Mouse (Mus musculus): Measurements from ENCODE around the gene Sstr4. TPM values are rescaled to one million over a fixed set of nuclear protein-coding genes. Genes with fewer than 3 reads are reported as not detected.

The Sstr4 gene
- polyA plus RNA-seq, 1 experiment from 2014 or later, result 3.9 TPM

GRCm38 (mm10) chr2:148419151-148419550 lies 24.0 kb downstream of the Sstr4 start:
- Histone ChIP-seq H3K9ac (no peak overlapping the region), H3K27ac (replicated peaks) (no peak overlapping the region)
- WGBS, result 85% methylated on average over 3 of the region's 3 CpGs

DNA sequence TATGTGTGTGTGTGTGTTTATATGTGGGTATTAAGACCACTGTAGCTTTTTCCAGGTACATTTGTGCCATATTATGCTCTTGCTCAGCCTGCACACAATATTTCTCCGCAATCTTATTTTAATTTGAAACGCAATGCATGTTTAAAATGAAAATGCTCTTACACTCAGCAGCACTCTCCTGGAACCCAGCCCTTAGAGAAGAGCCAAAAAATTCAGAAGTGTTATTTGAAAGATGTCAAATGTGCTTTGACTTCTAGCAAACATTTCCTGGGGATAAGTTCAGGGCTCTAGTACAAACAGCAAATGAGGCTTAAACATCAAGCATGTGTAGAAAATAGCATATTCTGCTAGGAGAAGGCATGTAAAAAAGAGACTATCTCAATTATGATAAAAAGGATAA lies 24.6 kb downstream of the Sstr4 start:
- H3K4me2 ChIP-seq, result no peak overlapping the region
- H3K4me3 ChIP-seq, result no peak overlapping the region
- no peaks in the 10 kb centered on the region for H3K4me1 ChIP-seq (replicated peaks)
- H3K9me3 ChIP-seq, result no peaks in the 10 kb centered on the region
- no peak overlapping the region for H3K9ac ChIP-seq
- WGBS, result 82% methylated on average over 2 of the region's 2 CpGs
- ATAC-seq (ENCODE audit: low FRiP score, low read depth), result no peak
- no peaks in the 10 kb centered on the region for H3K36me3 ChIP-seq
- no peak overlapping the region for H3K27ac ChIP-seq (replicated peaks)
- H3K27me3 ChIP-seq, result no peaks in the 10 kb centered on the region

More at GRCm38 (mm10) chr2:148419151-148419550, 24.0 kb downstream of the Sstr4 start:
- no peaks in the 10 kb centered on the region for H3K27me3 ChIP-seq
- H3K36me3 ChIP-seq, result no peaks in the 10 kb centered on the region
- H3K9me3 ChIP-seq, result no peaks in the 10 kb centered on the region
- H3K4me3 ChIP-seq, result no peak overlapping the region
- H3K4me2 ChIP-seq, result no peak overlapping the region
- no peaks in the 10 kb centered on the region for H3K4me1 ChIP-seq (replicated peaks)
- ATAC-seq (ENCODE audit: low FRiP score, low read depth), result no peak

GRCm38 (mm10) chr2:148421112-148421511 lies 26.0 kb downstream of the Sstr4 start:
- Histone ChIP-seq H3K27me3 (no peaks in the 10 kb centered on the region), H3K4me2 (no peak overlapping the region), H3K9me3 (no peaks in the 10 kb centered on the region), H3K36me3 (no peaks in the 10 kb centered on the region), H3K27ac (replicated peaks) (no peak overlapping the region), H3K4me1 (replicated peaks) (no peaks in the 10 kb centered on the region), H3K4me3 (no peak overlapping the region), H3K9ac (no peak overlapping the region)
- no peak for ATAC-seq (ENCODE audit: low FRiP score, low read depth)
- WGBS, result 60% methylated on average over 1 of the region's 1 CpGs

DNA sequence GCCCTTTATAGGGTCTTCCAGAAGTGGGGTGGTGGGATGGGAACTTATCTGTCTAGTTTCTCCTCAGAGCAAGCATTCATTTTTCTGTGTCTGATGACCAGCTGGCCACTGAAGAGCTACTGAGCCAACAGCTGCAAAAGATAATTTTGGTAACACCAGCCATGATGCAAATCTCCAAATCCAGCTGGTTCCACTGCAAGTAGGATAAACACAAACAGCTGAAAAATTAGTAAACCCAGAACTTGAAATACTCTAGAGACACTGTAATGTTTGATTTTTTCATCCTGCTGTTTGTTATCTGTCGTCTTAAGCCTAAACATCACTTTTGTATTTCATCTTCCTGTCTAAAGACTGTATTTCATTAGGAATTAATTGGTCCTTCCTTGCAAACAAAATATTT lies 26.6 kb downstream of the Sstr4 start:
- H3K9me3 ChIP-seq, result no peaks in the 10 kb centered on the region
- 80% methylated on average over 1 of the region's 1 CpGs for WGBS

GRCm38 (mm10) chr2:148425709-148426382 lies 30.7 kb downstream of the Sstr4 start:
- Histone ChIP-seq H3K4me3 (no peak overlapping the region), H3K36me3 (no peaks in the 10 kb centered on the region), H3K9me3 (no peaks in the 10 kb centered on the region), H3K27me3 (no peaks in the 10 kb centered on the region), H3K4me1 (replicated peaks) (no peaks in the 10 kb centered on the region), H3K9ac (no peak overlapping the region), H3K27ac (replicated peaks) (no peak overlapping the region), H3K4me2 (no peak overlapping the region)
- ATAC-seq (ENCODE audit: low FRiP score, low read depth), result no peak
- WGBS, result 90% methylated on average over 5 of the region's 5 CpGs

More for the DNA sequence above, 26.6 kb downstream of the Sstr4 start:
- Histone ChIP-seq H3K9ac (no peak overlapping the region), H3K27ac (replicated peaks) (no peak overlapping the region), H3K4me2 (no peak overlapping the region), H3K36me3 (no peaks in the 10 kb centered on the region), H3K4me1 (replicated peaks) (no peaks in the 10 kb centered on the region), H3K27me3 (no peaks in the 10 kb centered on the region), H3K4me3 (no peak overlapping the region)
- ATAC-seq (ENCODE audit: low FRiP score, low read depth), result no peak

DNA sequence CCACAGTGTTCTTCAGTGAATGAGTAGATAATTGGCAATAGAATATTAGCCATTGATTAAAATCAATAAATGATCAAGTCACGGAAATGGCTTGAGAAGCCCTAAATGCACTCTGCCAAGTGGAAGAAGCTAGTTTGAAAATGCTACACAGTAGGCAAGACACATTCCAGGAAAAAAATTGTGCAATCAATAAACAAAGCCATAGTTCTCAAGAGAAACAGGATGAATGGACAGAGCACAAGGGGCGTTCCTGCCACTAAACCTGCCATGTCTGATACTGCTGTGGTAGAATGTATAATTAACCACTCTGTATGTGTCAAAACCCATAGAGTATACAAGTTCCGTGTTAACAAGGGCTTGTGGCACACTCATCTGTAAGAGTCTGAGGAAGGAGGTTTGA lies 32.4 kb downstream of the Sstr4 start:
- H3K4me1 ChIP-seq (replicated peaks), result no peaks in the 10 kb centered on the region
- H3K4me3 ChIP-seq, result no peak overlapping the region
- ATAC-seq (ENCODE audit: low FRiP score, low read depth), result no peak
- H3K36me3 ChIP-seq, result no peaks in the 10 kb centered on the region
- H3K27ac ChIP-seq (replicated peaks), result no peak overlapping the region
- H3K4me2 ChIP-seq, result no peak overlapping the region
- no peaks in the 10 kb centered on the region for H3K9me3 ChIP-seq
- H3K9ac ChIP-seq, result no peak overlapping the region
- WGBS, result 77% methylated on average over 3 of the region's 3 CpGs
- H3K27me3 ChIP-seq, result no peaks in the 10 kb centered on the region

- WGBS, result 93% methylated on average over 3 of the region's 3 CpGs
These were observed 33.4 kb downstream of the Sstr4 start for GRCm38 (mm10) chr2:148428523-148428922.

DNA sequence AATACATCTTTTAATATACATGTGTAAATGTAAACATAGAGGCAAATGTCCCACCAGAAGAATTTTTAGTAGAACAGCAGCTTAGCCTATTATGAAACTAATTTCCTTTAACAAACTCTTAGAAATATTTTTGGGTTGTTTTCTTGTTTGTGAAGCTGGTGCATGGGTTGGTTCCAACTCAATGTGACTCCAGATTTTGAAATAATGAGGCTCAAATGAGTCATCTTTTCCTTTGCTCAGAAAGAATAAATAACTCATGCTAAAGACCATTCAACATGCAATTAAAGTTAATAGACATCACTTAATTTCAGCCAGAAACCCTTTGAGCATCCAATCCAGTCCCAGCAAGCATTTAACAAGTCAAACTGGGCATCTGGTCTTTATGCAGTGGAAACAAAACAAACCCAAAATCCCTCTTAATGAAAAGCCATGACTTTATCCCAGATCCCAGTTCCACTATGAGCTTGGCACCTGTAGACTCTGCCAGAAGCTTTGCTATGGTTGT lies 33.9 kb downstream of the Sstr4 start:
- Histone ChIP-seq H3K9me3 (no peaks in the 10 kb centered on the region), H3K27me3 (no peaks in the 10 kb centered on the region), H3K4me3 (no peak overlapping the region), H3K4me2 (no peak overlapping the region), H3K9ac (no peak overlapping the region), H3K4me1 (replicated peaks) (no peaks in the 10 kb centered on the region), H3K27ac (replicated peaks) (no peak overlapping the region), H3K36me3 (no peaks in the 10 kb centered on the region)
- no peak for ATAC-seq (ENCODE audit: low FRiP score, low read depth)

More at GRCm38 (mm10) chr2:148428523-148428922, 33.4 kb downstream of the Sstr4 start:
- Histone ChIP-seq H3K36me3 (no peaks in the 10 kb centered on the region), H3K27me3 (no peaks in the 10 kb centered on the region), H3K4me2 (no peak overlapping the region), H3K27ac (replicated peaks) (no peak overlapping the region), H3K9ac (no peak overlapping the region), H3K4me1 (replicated peaks) (no peaks in the 10 kb centered on the region), H3K9me3 (no peaks in the 10 kb centered on the region), H3K4me3 (no peak overlapping the region)
- no peak for ATAC-seq (ENCODE audit: low FRiP score, low read depth)

DNA sequence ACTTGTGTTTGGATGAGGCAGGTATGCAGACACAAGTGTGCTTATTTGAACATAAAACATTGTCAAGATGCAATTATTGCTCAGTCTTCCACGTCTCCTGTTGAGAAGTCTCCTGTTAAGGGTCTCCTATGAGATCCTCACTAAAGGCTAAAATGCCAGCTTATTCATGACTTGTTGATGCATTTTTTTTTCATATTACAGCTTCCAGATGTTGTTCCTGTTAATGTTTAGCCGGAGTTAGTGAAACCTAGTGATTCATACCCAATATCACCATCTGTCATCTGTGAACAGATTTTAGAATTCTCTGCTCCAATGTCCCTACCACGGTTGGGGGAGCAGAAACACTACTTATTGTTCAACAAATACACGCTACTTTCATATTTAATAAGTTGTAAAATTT lies 35.8 kb downstream of the Sstr4 start:
- Histone ChIP-seq H3K4me1 (replicated peaks) (no peaks in the 10 kb centered on the region), H3K27me3 (no peaks in the 10 kb centered on the region), H3K27ac (replicated peaks) (no peak overlapping the region), H3K9ac (no peak overlapping the region), H3K36me3 (no peaks in the 10 kb centered on the region), H3K4me3 (no peak overlapping the region), H3K4me2 (no peak overlapping the region), H3K9me3 (no peaks in the 10 kb centered on the region)
- 83% methylated on average over 4 of the region's 4 CpGs for WGBS
- ATAC-seq (ENCODE audit: low FRiP score, low read depth), result no peak

DNA sequence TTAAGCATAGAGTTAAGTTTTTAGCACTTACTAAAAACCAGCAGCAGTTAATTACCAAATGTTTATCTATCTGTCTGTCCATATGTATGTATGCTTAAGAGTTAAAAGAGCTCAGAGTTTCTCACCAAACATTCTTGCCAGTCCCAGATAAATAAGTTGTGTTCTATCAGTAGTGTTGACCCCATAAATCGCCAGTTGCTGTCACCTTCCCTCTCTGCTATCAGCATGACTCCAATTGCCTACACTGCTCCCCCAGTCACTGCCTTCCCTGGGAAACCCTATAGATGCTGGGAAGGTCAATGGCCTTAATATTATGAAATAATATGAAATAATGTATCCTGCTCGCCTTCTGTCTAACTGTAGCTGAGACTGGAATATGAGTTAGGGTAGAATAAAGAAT lies 37.2 kb downstream of the Sstr4 start:
- H3K27me3 ChIP-seq, result no peaks in the 10 kb centered on the region
- H3K9ac ChIP-seq, result no peak overlapping the region
- 76% methylated on average over 2 of the region's 2 CpGs for WGBS

GRCm38 (mm10) chr2:148436285-148436684 lies 41.1 kb downstream of the Sstr4 start:
- H3K27me3 ChIP-seq, result no peaks in the 10 kb centered on the region
- no peaks in the 10 kb centered on the region for H3K36me3 ChIP-seq
- no peaks in the 10 kb centered on the region for H3K4me1 ChIP-seq (replicated peaks)
- no peak overlapping the region for H3K27ac ChIP-seq (replicated peaks)
- H3K4me2 ChIP-seq, result no peak overlapping the region
- H3K9me3 ChIP-seq, result no peaks in the 10 kb centered on the region
- 57% methylated on average over 3 of the region's 3 CpGs for WGBS
- H3K9ac ChIP-seq, result no peak overlapping the region
- H3K4me3 ChIP-seq, result no peak overlapping the region
- ATAC-seq (ENCODE audit: low FRiP score, low read depth), result no peak

More for the DNA sequence above, 37.2 kb downstream of the Sstr4 start:
- Histone ChIP-seq H3K4me3 (no peak overlapping the region), H3K4me1 (replicated peaks) (no peaks in the 10 kb centered on the region), H3K9me3 (no peaks in the 10 kb centered on the region), H3K4me2 (no peak overlapping the region), H3K36me3 (no peaks in the 10 kb centered on the region), H3K27ac (replicated peaks) (no peak overlapping the region)
- ATAC-seq (ENCODE audit: low FRiP score, low read depth), result no peak

- no peak for ATAC-seq (ENCODE audit: low FRiP score, low read depth)
- no peaks in the 10 kb centered on the region for H3K9me3 ChIP-seq
- H3K4me3 ChIP-seq, result no peak overlapping the region
- no peaks in the 10 kb centered on the region for H3K27me3 ChIP-seq
- H3K4me2 ChIP-seq, result no peak overlapping the region
- H3K36me3 ChIP-seq, result no peaks in the 10 kb centered on the region
- 76% methylated on average over 3 of the region's 3 CpGs for WGBS
- H3K9ac ChIP-seq, result no peak overlapping the region
- no peaks in the 10 kb centered on the region for H3K4me1 ChIP-seq (replicated peaks)
- H3K27ac ChIP-seq (replicated peaks), result no peak overlapping the region
These were observed 44.6 kb downstream of the Sstr4 start for GRCm38 (mm10) chr2:148439691-148440276.

All from hindbrain, embryonic 15.5 days (tissue).